Mouse (Mus musculus) kidney, adult 8-10 months (tissue): ENCODE measurements around the gene Gpr153.

Experiments used
- DNase-seq, 2 experiments: peaks; one replicate each; pipeline ENCODE4 v3.0.0; 2022

Gene Gpr153

GRCm38 (mm10) chr4:152321464-152321863 lies 47.4 kb downstream of the Gpr153 start:
- DNase-seq: peak; percentile 42 to 50

- DNase-seq: no peak
Observed at GRCm38 (mm10) chr4:152324641-152325562, 50.9 kb downstream of the Gpr153 start.

- peak; percentile 95 to 97 for DNase-seq
Observed at GRCm38 (mm10) chr4:152325574-152326411, 51.8 kb downstream of the Gpr153 start, which contains the start of gene Rpl22. Gene Rpl22 (plus strand): TSS chr4:152325742.

- DNase-seq: no peak
Observed at GRCm38 (mm10) chr4:152326543-152326942, 52.5 kb downstream of the Gpr153 start.

- no peak for DNase-seq
Observed at GRCm38 (mm10) chr4:152328691-152329090, 54.7 kb downstream of the Gpr153 start.

- peak; percentile 37 to 68 for DNase-seq
Observed at GRCm38 (mm10) chr4:152332952-152333351, 58.9 kb downstream of the Gpr153 start.

- DNase-seq: no peak
Observed at GRCm38 (mm10) chr4:152333587-152333986, 59.6 kb downstream of the Gpr153 start.
